Mouse (Mus musculus) kidney, postnatal 4 days (tissue): Measurements from ENCODE around the gene Klhl31.

Experiments
- DNase-seq, 2 experiments: peaks; one replicate each; pipeline ENCODE4 v3.0.0; 2021; ENCODE audit warnings: mixed read lengths in 2 of 2

The Klhl31 gene

DNA sequence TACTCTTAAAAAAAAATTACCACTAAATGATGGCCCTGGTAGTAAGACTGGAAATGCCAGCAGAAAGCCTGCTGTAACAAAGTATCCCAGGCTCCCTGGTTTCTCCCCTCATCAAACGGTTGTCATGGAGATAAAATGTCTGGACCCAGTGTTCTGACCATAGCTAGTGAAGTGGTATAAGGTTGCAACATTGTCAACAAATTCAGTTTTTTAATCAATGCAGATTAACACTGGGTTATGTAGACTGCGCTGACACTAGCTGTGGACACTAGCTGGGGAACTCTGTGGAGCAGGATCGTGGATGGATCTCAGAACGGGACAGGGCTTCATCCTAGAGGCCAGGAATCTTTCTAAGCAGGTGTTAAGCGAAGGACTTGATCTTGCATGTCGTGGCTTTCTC lies 70.2 kb downstream of the Klhl31 start:
- DNase-seq = no peak

DNA sequence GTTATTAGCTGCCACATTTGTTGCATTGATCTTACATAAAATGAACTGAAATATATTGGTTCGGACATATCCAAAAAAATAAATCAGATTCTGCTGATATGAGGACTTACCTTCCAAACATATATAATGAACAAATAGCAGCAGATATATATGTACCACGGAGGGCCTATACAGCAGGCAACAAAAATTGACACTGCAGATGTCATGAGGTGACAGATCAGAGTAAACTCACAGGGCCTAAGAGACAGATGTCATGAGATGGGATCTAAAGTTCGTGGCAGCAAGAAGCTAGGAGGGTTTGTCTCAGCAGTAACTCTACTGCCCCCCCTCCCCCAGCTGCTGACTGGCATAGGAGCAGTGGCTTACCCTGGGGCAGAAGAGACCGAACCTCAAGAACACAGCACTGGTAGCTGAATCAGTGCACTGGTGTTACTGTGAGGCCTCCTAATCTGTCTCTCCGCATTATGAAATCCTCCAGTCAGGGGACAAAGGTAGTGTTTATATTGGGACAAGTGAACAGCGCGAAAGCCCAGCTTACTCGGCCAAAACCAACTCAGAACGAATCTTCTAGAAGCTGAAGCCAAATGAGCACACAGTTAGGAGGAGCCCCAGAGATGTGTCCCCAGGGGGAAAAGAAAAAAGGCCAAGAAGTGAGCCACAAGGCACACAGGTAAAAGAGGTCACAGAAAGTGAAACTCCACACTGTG lies 71.3 kb downstream of the Klhl31 start:
- DNase-seq = no peak

GRCm38 (mm10) chr9:77708950-77709349 lies 72.7 kb downstream of the Klhl31 start:
- no peak for DNase-seq
